Comparison of ENCODE assay signal across 23 mouse cellular contexts in the genomic region with DNA sequence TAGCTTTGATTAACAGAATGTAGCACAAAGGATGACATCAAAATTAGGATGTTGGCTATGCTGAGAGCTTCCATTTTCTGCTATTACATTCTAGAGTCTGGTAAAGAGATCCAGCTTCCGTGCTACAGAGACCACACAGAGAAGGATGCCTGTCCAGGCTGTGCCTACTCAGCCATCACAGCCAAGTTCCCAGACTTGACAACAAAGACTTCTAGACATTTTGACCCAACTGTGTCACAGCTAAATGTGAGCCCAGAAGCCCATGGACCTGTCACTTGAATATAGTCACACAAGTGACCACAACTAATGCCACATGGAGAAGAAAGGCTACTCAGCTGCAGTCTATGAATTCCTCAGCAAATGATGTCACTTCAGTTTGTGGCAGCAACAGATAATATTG. TPM values are rescaled to one million over a fixed set of nuclear protein-coding genes. Genes with fewer than 3 reads are reported as not detected.
"Had no signal": no experiment of that assay in that cellular context is flagged by ENCODE, and none has a peak within 500 bp of the region (broad histone marks: within the 10 kb centered on the region; RNA-seq: fewer than 3 reads in every experiment).

No protein-coding gene starts in this region.

- H3K27ac ChIP-seq: gastrocnemius, adult 2 months; heart, embryonic 10.5 days; hindbrain, embryonic 15.5 days; kidney, embryonic 15.5 days; kidney, postnatal 0 days; limb, embryonic 13.5 days; limb, embryonic 15.5 days; liver, embryonic 12.5 days had no signal

- H3K27me3 ChIP-seq: heart, embryonic 12.5 days; hindbrain, embryonic 15.5 days; kidney, embryonic 15.5 days; limb, embryonic 13.5 days; limb, embryonic 15.5 days; liver, embryonic 12.5 days had no signal

- H3K9me3 ChIP-seq: heart, embryonic 10.5 days; heart, embryonic 12.5 days; hindbrain, embryonic 15.5 days; kidney, embryonic 15.5 days; limb, embryonic 13.5 days; limb, embryonic 15.5 days; liver, embryonic 12.5 days had no signal

- H3K9ac ChIP-seq: heart, embryonic 12.5 days; hindbrain, embryonic 15.5 days; kidney, embryonic 15.5 days; limb, embryonic 13.5 days; limb, embryonic 15.5 days; liver, embryonic 12.5 days had no signal

- H3K4me2 ChIP-seq: heart, embryonic 12.5 days; hindbrain, embryonic 15.5 days; kidney, embryonic 15.5 days; limb, embryonic 13.5 days; limb, embryonic 15.5 days; liver, embryonic 12.5 days had no signal

- H3K36me3 ChIP-seq: heart, embryonic 10.5 days; heart, embryonic 12.5 days; hindbrain, embryonic 15.5 days; kidney, embryonic 15.5 days; limb, embryonic 13.5 days; limb, embryonic 15.5 days; liver, embryonic 12.5 days had no signal

- H3K4me3 ChIP-seq: gastrocnemius, adult 2 months; heart, embryonic 10.5 days; heart, embryonic 12.5 days; hindbrain, embryonic 15.5 days; kidney, embryonic 15.5 days; limb, embryonic 13.5 days; limb, embryonic 15.5 days; liver, embryonic 12.5 days had no signal

- H3K4me1 ChIP-seq: heart, embryonic 10.5 days; heart, embryonic 12.5 days; hindbrain, embryonic 15.5 days; kidney, embryonic 15.5 days; limb, embryonic 13.5 days; limb, embryonic 15.5 days; liver, embryonic 12.5 days had no signal

- ATAC-seq: intestine, embryonic 16.5 days; liver, embryonic 12.5 days had no signal

- DNase-seq: gastrocnemius, adult 2 months; gastrocnemius, postnatal 10 days; gastrocnemius, postnatal 25 days; heart, adult 18-20 months; heart, postnatal 10 days; kidney, adult 11 months; kidney, adult 2 months; kidney, adult 9 months; kidney, postnatal 14 days; kidney, postnatal 36 days; layer of hippocampus, adult 9-11 months; layer of hippocampus, postnatal 36 days; left cerebral cortex, postnatal 4 days had no signal

RNA-seq across cellular contexts. Expression of a gene that starts 24.6 kb away (rescaled TPM):
- polyA plus RNA-seq: liver, adult 2 months had no signal
